Mouse (Mus musculus) granulocyte monocyte progenitor cell, adult 5-6 weeks (primary cell): ENCODE measurements around the gene Tctn1. TPM values are rescaled to one million over a fixed set of nuclear protein-coding genes. Genes with fewer than 3 reads are reported as not detected.
"Not testable (repeated sequence)": the region's sequence is repeated elsewhere in the genome, so short reads cannot be mapped to it uniquely, and the experiment has no call there.

Experiments used
- ATAC-seq: replicated peaks from 2 replicates; pipeline ENCODE4 v1.8.0; 2016; ENCODE audit warnings: mild to moderate bottlenecking, moderate TSS enrichment, inconsistent platforms; ENCODE audit not compliant: poor library complexity, severe bottlenecking
- total RNA-seq, 2 experiments: library from RNA; stranded (forward) in 1 of 2; stranded (reverse) in 1 of 2; fragments of 200-712, 200-1000 nt in 1 of 2; fragments of >200 nt in 1 of 2; fragmentation: Nextera tagmentation in 1 of 2; gene quantifications; 2 replicates each; pipeline ENCODE4 v1.2.3; 2014 to 2017

Gene Tctn1
- total RNA-seq, 2 experiments from 2014 or later, result 1.8 to 9.3 TPM

DNA sequence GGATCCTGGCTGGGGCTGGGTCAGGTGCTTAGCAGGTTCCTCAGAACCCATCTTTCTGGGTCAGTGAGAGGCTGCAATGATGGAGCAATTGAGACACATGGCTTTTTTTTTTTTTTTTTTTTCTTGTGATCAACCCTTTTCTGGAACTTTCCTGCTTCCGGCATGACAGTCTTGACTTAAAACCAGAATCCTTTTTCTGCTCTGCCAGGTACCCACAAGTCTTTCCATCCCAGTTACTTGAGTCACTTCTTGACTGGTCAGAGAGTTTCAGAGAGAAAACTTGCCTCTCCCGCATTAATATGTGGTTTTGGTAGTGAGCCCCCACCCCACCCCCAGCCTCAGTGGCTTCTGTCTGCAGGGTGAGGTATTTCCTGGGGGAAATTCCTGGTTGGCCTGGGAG, 40.0 kb downstream of the Tctn1 start:
- no peak for ATAC-seq

DNA sequence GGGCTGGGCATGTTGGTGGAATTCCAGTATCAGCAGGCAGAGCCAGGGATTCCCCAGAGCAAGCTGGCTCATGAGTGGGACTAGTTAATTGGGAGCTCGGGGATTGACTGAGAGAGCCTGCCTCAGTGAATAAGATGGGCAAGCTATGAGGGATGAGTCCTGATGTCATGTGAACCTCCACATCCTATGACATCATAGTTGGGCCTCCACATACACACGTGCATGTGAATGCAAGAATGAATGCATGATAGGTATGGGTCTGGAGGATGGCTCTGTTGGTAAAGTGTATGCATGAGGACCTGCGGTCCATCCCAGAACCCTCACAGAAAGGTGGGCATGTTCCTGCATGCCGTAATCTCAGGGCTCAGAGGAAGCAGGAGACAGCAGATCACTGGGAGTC, 43.2 kb downstream of the Tctn1 start:
- ATAC-seq, result no peak

DNA sequence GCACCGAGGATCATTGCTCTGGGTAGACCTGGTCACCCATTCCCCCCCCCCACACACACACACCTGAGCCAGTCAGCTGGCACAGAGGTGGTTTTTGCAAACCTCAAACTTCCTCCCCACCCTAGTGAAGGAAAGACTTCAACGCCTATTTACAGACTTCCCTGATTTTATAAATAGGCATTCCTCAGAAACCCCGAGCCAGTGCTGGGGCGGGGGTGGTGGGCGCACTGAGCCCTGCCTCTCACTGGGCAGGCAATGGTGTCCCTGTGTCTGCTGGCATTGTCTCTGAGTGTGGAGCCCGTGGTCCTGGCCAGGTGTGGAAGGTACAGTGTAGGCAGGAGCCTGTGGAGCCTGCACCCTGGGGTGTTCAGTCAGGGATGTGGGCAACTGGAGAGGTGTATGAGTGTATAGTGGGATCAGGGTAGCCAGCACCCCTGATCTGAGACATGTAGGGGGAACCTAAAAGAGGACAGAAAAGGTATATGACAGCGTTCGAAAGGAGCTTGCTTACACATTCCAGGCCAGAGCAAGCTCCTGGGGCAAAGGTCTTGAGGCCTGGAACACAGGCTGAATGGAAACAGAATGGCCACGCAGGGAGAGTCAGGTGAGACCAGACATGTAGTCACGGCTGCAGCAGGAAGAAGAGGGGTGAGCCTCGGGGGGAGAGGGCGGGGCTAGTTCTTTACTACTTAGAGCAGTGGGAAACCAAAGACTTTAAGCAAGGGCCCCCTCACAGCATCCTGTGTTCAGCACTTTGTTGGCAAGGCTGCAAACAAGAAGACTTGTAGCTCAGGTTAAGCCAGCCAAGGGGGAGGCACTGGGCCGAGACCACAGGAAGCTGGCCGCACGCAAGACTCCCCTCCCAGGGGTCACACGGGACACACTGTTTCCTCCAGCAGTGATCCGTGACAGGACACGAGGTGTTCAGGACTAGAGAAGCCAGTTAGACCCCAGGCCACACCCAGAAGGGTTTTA, 44.3 kb downstream of the Tctn1 start:
- peak; percentile 38 for ATAC-seq

DNA sequence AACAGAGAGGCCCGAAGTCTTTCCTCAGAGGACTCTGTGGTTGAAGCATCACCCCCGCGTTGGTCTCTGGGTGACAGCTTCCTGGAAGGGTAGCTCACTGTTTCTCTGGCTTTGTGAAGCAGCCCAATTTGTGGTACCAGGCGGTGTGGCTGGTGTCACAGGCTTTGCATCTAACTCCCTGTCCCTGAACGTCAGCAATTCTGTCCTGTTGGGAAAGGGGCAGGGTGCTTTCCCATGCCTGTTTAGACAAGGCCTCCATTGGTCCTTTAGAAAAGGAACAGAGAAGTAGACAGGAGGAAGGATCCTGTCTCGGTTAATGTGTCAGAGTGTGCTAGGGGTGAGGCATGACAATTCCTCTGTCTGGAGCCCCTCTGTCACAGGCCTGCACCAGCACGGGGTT, 45.3 kb downstream of the Tctn1 start:
- ATAC-seq, result peak; percentile 61

DNA sequence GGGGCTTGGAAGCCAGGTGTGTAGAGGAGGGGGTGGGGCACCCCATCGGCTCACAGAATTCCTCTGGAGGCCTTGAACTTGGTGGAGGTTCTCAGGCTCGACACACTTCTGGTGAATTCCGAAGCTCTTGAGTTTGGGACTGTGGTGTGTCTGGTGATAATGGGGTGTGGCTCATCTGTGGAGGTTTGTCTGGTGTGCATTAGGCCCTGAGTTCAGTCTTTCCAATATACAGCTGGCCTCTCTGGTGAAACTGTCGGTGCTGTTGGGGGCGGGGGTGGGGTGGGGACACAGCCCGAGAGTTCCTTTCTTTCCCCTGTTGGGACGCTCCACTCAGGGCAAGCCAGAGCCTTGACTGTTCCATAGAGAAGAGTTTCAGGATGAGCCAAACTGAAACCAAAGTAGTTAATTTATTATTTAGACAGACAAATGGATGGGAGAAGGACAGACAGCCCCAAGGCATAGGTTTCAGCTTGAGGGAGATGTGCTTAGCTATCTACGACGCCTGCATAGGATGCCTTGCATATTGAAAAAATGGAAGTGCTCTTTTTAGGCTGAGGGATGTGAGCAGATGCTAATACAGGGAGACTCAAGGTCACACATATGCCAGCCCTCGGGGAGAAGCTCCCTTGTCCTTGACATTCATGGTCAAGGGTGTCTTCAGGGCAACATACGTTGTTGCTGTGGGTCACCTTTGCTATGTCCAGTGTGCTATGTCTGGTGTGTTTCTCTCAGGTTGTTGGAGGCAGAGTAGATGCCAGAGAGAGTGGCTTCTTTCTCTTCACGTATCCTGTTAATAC, 46.0 kb downstream of the Tctn1 start:
- no peak for ATAC-seq

DNA sequence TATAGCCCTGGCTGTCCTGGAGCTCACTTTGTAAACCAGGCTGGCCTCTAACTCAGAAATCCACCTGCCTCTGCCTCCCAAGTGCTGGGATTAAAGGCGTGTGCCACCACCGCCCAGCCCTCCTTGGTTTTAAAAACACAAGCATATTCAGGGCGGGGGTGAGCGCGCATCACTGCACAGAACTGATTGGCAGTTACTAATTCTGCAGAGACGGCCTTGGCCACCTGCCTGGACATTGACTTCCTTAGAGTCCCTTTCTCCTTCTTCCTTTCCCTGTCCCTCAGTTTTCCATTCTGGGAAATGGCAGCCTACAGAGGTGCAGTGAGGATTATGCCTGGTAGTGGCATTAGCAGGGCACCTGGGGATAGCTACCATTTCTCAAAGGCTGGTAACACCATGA, 46.6 kb downstream of the Tctn1 start:
- no peak for ATAC-seq

DNA sequence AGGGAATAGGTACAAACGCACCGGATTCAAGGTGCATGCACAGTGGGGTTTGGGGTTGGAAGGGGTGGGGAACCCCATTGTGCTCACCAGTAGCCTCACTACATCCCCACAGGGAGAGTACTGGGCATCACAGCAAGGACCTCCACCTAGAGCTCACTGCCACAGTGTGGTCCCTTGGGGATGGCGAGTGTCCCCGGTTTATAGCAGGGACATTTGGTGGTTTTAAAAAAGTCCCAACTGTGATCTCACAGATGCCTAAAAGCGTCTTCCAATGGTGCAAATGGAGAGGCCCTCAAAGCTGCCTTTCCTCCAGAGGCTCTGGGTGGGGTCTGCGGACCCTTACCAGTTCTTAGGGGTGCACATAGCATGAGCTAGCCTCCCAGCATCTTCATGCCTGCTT, 50.4 kb downstream of the Tctn1 start:
- no peak for ATAC-seq

DNA sequence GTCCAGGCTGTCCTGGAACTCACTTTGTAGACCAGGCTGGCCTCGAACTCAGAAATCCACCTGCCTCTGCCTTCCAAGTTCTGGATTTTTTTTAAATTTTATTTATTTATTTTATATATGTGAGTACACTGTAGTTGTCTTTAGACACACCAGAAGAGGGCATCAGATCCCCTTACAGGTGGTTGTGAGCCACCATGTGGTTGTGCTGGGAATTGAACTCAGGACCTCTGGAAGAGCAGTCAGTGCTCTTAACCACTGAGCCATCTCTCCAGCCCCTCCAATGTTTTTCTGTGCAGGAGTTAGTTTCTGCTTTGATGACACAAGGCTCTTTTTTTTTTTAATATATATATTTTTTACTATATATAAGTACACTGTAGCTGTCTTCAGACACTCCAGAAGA, 51.4 kb downstream of the Tctn1 start:
- not testable (repeated sequence) for ATAC-seq

DNA sequence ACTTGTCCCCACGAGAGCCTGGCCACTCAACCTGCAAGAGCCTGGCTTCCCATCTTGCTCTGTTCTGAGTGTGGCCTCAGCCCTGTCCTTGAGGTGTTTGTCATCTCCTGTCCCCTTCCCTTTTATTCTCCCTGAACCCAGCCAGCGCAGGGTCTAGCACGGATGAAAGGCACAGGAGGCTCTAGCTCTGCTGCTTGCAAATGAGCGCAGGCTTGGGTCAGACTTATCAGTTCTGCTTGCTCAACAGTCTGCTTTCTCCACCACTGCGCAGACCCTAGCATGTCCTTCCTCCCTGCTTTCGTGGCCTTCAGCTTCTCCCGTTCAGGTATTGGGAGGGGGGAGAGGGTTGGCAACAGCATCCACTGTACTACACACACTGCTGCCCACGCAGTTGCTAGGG, 52.1 kb downstream of the Tctn1 start:
- peak; percentile 20; the same call in 1 of the 2 replicates for ATAC-seq

DNA sequence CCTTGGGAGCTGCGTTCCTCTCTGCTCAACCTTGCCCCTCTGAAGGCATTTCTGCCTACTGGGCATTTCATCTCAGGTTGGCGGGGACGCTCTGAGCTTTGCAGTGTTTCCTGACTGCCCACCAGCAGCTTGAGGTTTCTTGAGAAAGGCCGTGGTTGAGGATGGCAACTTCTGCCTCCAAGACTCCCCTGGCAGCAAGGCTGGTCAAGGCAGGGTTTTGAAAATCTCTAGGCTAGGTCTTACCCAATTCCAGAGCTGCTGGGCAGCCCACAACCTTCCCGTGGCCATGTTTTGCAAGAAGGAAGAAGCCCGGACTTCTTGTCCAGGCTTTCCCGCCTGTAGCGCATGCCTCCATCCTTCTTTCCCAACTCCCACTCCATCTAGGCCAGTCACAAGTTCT, 53.4 kb downstream of the Tctn1 start:
- peak; percentile 74 for ATAC-seq

DNA sequence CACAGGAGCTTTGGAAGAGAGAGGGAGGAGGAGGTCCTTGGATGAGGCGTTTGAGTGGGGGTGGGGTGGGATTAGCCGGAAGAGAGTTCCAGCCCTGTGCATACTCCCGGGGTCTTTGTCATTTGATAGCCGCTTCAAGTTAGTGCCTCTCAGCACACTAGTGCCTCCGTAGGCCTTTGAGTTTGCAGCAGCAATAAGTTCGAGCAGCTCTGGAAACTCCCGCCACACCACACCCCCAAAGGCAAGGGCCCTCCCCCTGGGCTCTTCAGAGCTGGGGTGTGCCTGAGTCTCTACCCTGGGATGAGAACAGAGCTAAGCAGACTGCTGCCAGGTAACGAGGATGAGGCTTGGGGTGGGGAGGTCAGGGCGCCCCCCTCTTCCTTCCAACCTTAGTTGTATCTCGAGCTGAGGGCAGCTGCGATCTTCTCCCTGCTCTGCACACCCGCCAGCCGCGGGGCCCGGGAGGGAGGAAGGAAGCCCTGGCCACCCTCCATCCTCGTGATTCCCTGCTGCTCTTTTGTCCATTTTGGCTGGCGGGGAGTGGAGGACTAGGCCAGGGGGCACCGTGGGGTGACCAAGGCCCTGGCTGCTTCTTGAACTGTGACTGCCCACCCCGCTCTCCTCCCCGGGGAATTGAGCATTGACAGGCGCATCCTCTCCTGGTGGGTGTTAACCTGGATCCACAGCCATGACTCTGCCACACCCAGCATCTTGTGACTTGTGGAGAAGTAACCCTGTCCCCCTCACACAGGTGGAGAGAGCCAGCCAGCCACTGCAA, 54.5 kb downstream of the Tctn1 start:
- ATAC-seq, result peak; percentile 28

DNA sequence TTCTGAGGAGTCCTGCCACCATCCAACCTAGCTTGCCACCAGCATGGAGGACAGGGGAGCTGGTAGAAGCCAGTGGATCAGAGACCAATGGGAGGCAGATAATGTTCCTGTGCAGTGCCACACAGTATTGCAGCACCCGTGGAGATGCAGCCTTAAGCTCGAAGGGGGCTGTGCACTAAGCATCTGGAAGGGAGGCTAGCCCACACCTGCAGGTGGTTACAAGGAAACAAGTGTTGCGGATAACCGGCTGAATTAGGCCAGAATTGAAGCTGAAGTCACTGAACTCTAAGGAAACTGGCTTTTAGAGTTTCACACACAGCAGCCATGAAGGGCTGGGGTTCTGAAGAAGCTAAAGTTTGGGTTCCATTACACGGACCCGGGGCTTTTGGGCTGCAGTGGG, 55.4 kb downstream of the Tctn1 start:
- ATAC-seq, result no peak

DNA sequence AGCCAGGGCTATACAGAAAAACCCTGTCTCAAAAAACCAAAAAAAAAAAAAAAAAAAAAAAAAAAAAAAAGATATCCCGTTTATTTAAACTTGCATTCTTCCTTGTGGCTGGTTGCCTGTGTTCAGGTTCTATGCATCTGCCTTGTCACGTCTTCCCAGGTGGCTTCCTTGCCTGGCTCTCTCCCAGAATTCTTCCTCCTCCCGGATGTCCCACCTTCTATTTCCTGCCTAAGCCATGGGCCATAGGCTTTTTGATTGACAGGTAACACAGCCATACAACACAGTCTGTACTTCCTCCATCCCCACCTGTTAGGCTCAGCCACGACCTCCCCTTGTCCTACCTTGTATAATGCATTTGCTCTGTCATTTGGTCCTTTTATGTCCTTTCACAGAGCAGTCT, 57.8 kb downstream of the Tctn1 start, which contains the start of gene Hvcn1:
TSS of gene Hvcn1 (plus strand) at position 330 of the 400 bp plus-strand sequence.
- ATAC-seq, result no peak

DNA sequence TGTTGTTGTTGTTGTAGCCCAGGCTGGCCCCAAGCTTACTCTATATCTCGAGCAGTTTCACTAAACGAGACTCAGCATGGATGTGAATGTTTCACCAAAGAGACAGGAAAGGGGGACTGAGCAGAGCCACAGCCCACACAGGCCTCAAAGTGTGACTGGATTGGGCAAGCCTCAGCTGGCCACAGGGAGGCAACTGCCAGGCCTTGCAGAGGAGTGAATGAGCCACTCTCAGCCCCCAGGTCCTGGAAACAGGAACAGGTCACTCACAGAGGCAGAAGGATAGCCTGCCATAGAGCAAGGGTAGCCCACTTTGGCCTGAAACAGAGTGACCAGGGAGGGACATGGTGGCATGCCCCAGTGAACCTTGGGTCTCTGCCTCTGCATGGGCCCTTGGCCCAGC, 60.1 kb downstream of the Tctn1 start:
- peak; percentile 96 for ATAC-seq

DNA sequence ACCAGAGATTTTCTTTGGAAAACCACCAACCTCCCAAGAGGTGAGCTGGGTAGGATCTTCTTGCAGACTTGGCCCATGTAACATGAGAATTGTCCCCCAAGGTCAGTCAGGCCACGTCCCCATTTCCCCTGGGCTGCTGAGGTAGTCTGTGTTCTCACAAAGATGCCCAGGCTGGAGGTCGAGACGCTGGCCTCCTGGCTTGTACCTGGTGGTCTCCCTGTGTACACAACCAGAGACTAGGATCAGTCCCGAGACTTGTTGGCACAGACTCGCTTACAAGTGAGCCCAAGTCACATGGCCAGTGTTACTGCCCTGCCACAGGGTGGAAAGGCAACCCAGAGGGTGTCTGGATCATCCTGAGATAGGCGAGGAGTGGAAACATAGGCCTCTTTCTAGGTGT, 62.4 kb downstream of the Tctn1 start:
- ATAC-seq, result no peak

DNA sequence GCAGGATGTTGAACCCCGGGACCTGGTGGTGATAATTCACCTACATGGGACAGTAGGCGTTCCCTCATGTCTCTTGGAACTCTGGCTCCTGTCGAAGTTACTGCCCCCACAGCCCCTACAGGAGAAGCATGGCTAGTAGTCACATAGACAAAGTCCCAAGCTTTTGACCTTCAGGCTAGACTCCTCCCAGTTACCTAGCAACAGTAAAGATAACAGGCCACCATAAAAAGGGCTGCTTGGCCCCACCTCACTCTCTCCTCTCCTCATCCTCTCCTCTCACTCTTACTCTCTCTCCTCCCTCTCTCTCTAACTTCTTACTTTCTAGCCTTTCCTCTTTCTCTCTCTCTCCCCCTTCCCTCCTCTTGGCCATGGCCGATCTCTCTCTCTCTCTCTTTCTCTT, 63.4 kb downstream of the Tctn1 start:
- no peak for ATAC-seq

DNA sequence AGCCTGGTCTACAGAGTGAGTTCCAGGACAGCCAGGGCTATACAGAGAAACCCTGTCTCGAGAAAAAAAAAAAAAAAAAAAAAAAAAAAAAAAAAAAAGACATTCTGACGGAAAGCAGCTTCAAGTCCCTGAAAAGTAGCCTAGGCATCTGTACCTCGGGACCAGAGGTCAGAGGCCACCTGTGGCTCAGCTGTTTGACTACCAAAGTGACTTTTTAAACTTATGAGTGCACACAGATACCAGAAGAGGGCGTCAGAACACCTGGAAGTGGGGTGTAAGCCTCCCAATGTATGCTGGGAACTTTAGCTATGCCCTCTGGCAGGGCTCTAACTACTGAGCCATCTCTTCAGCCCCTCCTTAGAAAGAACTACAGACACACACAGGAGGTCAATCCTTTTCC, 71.9 kb downstream of the Tctn1 start:
- ATAC-seq, result no peak

DNA sequence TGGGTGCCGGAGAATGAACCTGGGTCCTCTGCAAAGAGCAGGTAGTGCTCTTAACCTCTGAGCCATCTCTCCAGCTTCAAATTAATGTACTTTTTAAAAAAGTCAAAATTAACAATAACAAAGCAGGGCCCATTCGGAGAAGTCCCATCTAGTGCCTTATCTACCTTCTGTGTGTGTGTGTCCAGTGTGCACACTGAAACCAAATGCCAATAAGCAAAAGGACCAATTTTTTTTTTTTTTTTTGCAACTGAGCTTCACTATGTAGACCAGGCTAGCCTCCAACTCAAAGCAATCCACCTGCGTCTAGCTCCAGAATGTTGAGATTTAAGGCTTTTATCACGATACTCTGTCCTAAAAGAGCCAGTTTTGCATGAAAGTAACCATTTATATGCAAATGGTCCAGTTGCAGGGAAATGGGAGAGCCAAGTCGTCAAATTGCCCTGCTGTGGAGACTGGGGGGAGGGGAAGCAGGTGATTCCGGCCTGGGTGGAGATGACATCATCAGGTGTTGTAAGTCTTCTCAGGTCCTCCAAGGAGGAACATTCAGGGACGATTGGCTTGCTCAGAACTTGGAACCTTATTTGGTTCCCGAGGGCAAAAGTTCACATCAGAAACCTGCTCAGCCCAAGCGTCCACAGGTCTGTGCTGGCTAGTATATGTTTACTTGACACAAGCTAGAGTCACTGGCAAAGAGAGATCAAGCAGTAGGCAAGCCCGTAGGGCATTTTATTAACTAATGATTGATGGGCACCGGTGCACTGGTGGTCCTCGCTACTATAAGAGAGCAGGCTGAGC, 72.8 kb downstream of the Tctn1 start:
- no peak for ATAC-seq

DNA sequence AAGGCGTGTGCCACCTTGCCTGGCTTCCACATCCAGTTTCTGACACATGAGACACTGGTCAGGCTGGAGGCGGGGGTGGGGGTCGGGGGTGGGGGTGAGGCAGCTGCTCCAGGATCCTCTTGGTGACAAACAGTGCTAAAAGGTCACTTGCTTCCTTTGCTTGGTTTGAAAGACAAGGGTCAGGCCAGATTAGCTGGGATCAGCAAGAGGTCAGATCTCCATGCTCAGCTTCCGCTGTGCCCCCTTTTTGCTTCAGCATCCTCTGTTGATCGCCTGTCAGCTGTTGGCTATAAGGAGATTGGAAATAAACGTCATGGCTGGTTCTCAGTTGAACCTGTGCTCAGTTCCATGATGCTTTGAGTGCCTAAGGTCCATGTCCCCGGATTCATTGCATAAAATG, 73.8 kb downstream of the Tctn1 start:
- ATAC-seq, result no peak

DNA sequence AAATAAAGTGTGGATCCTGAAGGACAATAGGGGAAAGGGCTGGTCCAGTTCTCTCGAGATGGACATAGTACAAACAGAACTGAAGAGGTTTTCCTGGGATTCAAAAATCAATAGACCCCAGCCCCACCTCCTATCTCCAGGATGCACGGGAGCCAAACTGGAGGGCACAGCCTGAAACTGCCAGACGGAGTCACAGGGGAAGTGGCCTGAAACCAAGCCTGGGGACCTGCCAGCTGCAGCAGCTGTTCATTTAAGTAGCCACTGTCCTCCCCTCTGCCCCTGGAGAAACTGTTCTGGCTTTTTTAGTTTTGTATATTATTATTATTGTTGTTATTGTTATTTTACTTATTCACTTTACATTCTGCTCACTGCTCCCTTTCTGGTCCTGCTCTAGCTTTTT, 75.1 kb downstream of the Tctn1 start:
- ATAC-seq, result no peak; the same call in 1 of the 2 replicates
